Mouse (Mus musculus): Measurements from ENCODE around the gene 0610037L13Rik. TPM values are rescaled to one million over a fixed set of nuclear protein-coding genes. Genes with fewer than 3 reads are reported as not detected.

The 0610037L13Rik gene
- polyA plus RNA-seq, 1 experiment from 2014 or later = 59.0 TPM

DNA sequence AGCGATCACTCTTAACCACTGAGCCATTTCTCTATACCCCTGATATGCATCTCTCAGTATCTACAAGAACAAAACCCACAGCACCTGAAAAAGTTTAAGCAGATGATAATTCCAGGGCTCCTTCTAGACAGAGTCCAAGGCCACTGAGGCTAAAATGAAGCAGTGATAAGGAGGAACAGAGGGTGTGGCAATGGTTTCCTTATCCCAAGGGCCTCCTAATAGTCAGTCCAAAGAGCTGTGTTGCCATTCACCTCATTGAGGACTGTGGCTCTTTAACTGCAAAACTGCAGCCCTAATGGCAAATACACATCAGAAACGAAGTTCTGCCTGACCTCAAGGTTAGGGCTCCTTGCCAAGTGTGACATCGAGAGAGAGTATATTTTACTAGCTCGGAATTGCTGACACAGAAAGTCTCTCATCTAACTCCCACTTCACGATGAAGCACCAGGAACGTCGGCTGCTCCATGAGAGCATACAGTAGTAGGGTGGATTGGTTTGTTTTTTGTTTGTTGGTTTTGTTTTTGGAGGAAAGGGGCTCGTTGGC is 31.6 kb downstream of the 0610037L13Rik start:
- no peak for ATAC-seq
- peaks cover 47% of the 10 kb centered on the region for H3K4me1 ChIP-seq
- 67% methylated on average over 8 of the region's 8 CpGs for WGBS (ENCODE audit: insufficient replicate concordance)
- H3K36me3 ChIP-seq = peaks cover 7% of the 10 kb centered on the region; the same call in 1 of the 2 replicates
- H3K9ac ChIP-seq = 0 out of 2 replicates have a peak overlapping the region, but pooled peaks have one; percentile 12
- peak overlapping the region; percentile 90 for H3K4me2 ChIP-seq
- peak overlapping the region; percentile 78 for H3K4me3 ChIP-seq
- no peaks in the 10 kb centered on the region for H3K27me3 ChIP-seq (replicated peaks)
- peak overlapping the region; percentile 87 for H3K27ac ChIP-seq
- no peaks in the 10 kb centered on the region for H3K9me3 ChIP-seq (replicated peaks)

GRCm38 (mm10) chr4:107921952-107922351 is 32.3 kb downstream of the 0610037L13Rik start:
- peak overlapping the region; percentile 78 for H3K4me3 ChIP-seq
- H3K27me3 ChIP-seq (replicated peaks) = no peaks in the 10 kb centered on the region
- H3K27ac ChIP-seq = peak overlapping the region; percentile 87
- peak overlapping the region; percentile 87 for H3K9ac ChIP-seq
- H3K36me3 ChIP-seq = peaks cover 7% of the 10 kb centered on the region; the same call in 1 of the 2 replicates
- WGBS (ENCODE audit: insufficient replicate concordance) = 27% methylated on average over 4 of the region's 4 CpGs
- peak overlapping the region; percentile 90 for H3K4me2 ChIP-seq
- ATAC-seq = peak; percentile 60
- peaks cover 47% of the 10 kb centered on the region for H3K4me1 ChIP-seq
- H3K9me3 ChIP-seq (replicated peaks) = no peaks in the 10 kb centered on the region

DNA sequence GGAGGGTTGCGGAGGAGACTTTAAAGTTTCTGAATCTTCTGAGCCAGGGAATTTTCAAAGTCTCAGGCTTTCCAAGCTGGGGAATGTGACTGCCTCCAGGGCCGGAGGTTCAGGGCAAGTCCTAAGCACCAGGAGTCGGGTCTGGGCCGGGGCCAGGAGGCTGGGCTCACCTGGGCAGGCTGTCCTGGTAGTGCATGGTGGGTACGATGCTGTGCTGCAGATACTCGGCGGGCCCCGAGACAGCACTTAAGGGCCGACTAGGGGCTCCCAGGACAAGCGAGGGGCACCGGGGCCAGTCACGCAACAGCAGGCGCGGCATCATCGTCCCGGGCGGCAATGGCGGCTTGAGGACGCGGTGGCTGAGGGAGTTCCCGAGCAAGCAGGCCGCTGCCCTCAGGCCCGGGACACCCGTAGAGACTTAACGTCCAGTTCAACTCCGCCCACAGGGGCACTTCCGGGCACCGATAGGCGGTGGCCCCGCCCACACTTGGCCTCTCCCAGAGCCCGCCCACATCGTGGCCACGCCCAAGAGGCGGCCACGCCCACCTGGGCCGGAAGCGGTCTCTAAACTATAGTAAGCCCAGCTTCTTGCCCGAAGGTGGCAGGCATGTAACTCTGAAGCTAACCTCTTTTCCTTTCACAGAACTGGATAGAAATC is 33.7 kb downstream of the 0610037L13Rik start, which contains the start of gene Cpt2:
Cpt2 (minus strand) TSS at position 466 of the 658 bp plus-strand sequence.
- Histone ChIP-seq H3K4me2 (peak within 1 kb of the TSS; percentile 90), H3K27me3 (replicated peaks) (no peaks in the 10 kb centered on the region), H3K9ac (peak within 1 kb of the TSS; percentile 87), H3K9me3 (replicated peaks) (no peaks in the 10 kb centered on the region), H3K4me1 (peaks cover 57% of the 10 kb centered on the region), H3K4me3 (peak within 1 kb of the TSS; percentile 78), H3K27ac (peak within 1 kb of the TSS; percentile 87), H3K36me3 (peaks cover 7% of the 10 kb centered on the region; the same call in 1 of the 2 replicates)
- 2% methylated on average over 38 of the region's 38 CpGs for WGBS (ENCODE audit: insufficient replicate concordance)
- ATAC-seq = peak; percentile 92

DNA sequence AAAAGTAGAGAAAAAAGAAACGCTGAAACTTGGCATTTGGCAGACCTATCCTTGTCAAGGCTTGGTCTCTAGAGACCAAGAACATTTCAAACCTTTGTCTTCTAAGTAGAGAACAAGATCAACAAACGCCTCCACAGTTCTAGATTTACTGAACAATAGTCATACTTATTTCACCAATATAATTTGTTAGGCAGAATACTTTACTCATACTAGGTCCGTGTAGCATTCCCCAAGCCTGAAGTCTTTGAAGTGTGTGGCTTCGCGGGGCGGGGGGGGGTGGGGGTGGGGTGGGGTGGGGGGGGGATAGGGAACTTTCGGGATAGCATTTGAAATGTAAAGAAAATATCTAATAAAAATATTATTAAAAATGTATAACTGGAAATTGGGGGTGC is 34.2 kb downstream of the 0610037L13Rik start:
- peak overlapping the region; percentile 90 for H3K4me2 ChIP-seq
- H3K4me1 ChIP-seq = peaks cover 62% of the 10 kb centered on the region
- peak overlapping the region; percentile 78 for H3K4me3 ChIP-seq
- H3K27ac ChIP-seq = peak overlapping the region; percentile 87
- no peaks in the 10 kb centered on the region for H3K9me3 ChIP-seq (replicated peaks)
- H3K9ac ChIP-seq = peak overlapping the region; percentile 87
- peaks cover 7% of the 10 kb centered on the region; the same call in 1 of the 2 replicates for H3K36me3 ChIP-seq
- no peaks in the 10 kb centered on the region for H3K27me3 ChIP-seq (replicated peaks)
- 40% methylated on average over 7 of the region's 7 CpGs for WGBS (ENCODE audit: insufficient replicate concordance)
- no peak for ATAC-seq

- Histone ChIP-seq H3K4me2 (peak overlapping the region; percentile 19; the same call in 1 of the 2 replicates), H3K36me3 (no peaks in the 10 kb centered on the region), H3K9ac (no peak overlapping the region), H3K27me3 (replicated peaks) (no peaks in the 10 kb centered on the region), H3K4me1 (peaks cover 29% of the 10 kb centered on the region), H3K9me3 (replicated peaks) (no peaks in the 10 kb centered on the region), H3K4me3 (no peak overlapping the region), H3K27ac (no peak overlapping the region)
- 31% methylated on average over 2 of the region's 2 CpGs for WGBS (ENCODE audit: insufficient replicate concordance)
- ATAC-seq = peak; percentile 61
These were observed 38.7 kb downstream of the 0610037L13Rik start for GRCm38 (mm10) chr4:107928269-107928668.

- H3K4me3 ChIP-seq = no peak overlapping the region
- no peaks in the 10 kb centered on the region for H3K36me3 ChIP-seq
- no peaks in the 10 kb centered on the region for H3K9me3 ChIP-seq (replicated peaks)
- peaks cover 30% of the 10 kb centered on the region for H3K4me1 ChIP-seq
- H3K4me2 ChIP-seq = peak overlapping the region; percentile 19; the same call in 1 of the 2 replicates
- H3K9ac ChIP-seq = no peak overlapping the region
- H3K27me3 ChIP-seq (replicated peaks) = no peaks in the 10 kb centered on the region
- no peak for ATAC-seq
- 55% methylated on average over 2 of the region's 2 CpGs for WGBS (ENCODE audit: insufficient replicate concordance)
- H3K27ac ChIP-seq = no peak overlapping the region
These were observed 39.1 kb downstream of the 0610037L13Rik start for GRCm38 (mm10) chr4:107928726-107929125.

GRCm38 (mm10) chr4:107931453-107931852 is 41.8 kb downstream of the 0610037L13Rik start:
- 64% methylated on average over 3 of the region's 3 CpGs for WGBS (ENCODE audit: insufficient replicate concordance)
- H3K4me1 ChIP-seq = peaks cover 26% of the 10 kb centered on the region
- no peak for ATAC-seq
- no peak overlapping the region for H3K9ac ChIP-seq
- H3K27me3 ChIP-seq (replicated peaks) = no peaks in the 10 kb centered on the region; the same call in 1 of the 2 replicates
- no peak overlapping the region for H3K4me2 ChIP-seq
- H3K9me3 ChIP-seq (replicated peaks) = no peaks in the 10 kb centered on the region
- no peak overlapping the region for H3K4me3 ChIP-seq
- H3K27ac ChIP-seq = no peak overlapping the region
- H3K36me3 ChIP-seq = no peaks in the 10 kb centered on the region

- Histone ChIP-seq H3K9me3 (replicated peaks) (no peaks in the 10 kb centered on the region), H3K27me3 (replicated peaks) (no peaks in the 10 kb centered on the region; the same call in 1 of the 2 replicates), H3K36me3 (no peaks in the 10 kb centered on the region), H3K4me3 (no peak overlapping the region), H3K4me1 (peaks cover 17% of the 10 kb centered on the region), H3K4me2 (no peak overlapping the region), H3K9ac (no peak overlapping the region), H3K27ac (no peak overlapping the region)
- no peak for ATAC-seq
- WGBS (ENCODE audit: insufficient replicate concordance) = 65% methylated on average over 8 of the region's 8 CpGs
These were observed 43.6 kb downstream of the 0610037L13Rik start for GRCm38 (mm10) chr4:107933239-107933638.

DNA sequence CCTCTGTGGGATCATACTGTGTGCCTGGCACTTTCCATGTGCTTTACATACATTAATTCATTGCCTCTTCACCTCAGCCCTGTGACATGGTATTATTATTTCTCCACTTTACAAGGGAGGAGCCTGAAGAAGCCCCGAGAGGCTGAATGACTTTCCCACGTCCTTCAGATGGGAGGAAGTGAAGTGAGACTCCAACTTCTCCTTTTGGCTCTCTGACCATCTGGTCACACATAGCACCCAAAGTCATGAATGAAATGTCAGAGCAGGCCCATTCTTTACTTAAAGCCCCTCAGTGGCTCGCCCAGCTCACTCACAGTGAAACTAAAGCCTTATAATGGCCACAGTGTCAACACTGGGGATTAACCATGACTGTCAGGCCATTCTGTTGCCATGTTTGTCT is 45.6 kb downstream of the 0610037L13Rik start:
- Histone ChIP-seq H3K9me3 (replicated peaks) (no peaks in the 10 kb centered on the region), H3K27me3 (replicated peaks) (peaks cover 4% of the 10 kb centered on the region; the same call in 1 of the 2 replicates), H3K27ac (no peak overlapping the region), H3K4me3 (no peak overlapping the region), H3K4me1 (peaks cover 9% of the 10 kb centered on the region), H3K9ac (no peak overlapping the region), H3K36me3 (no peaks in the 10 kb centered on the region), H3K4me2 (no peak overlapping the region)
- no peak for ATAC-seq
- WGBS (ENCODE audit: insufficient replicate concordance) = 33% methylated on average over 3 of the region's 3 CpGs

DNA sequence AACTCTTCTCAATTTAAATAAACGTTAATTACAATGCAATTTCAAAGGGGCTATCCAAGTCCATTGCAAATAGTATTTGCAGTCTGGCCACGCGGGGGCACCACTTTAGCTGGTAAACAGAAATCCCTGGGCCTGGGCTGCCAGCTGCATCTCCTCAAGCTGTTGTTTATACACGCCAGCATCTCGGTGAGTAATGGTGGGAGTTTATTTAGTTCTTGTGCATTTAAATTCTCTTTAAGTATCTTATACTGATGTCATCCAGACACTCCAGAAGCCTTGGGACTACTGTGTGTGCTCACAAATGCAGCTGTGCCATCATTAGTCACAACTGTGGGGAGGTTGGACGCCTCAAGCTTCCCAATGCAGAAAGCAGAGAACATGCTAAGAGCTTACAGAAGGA is 47.7 kb downstream of the 0610037L13Rik start:
- 23% methylated on average over 6 of the region's 6 CpGs for WGBS (ENCODE audit: insufficient replicate concordance)

GRCm38 (mm10) chr4:107938124-107938523 is 48.5 kb downstream of the 0610037L13Rik start:
- no peaks in the 10 kb centered on the region for H3K36me3 ChIP-seq
- H3K4me3 ChIP-seq = no peak overlapping the region
- 79% methylated on average over 2 of the region's 2 CpGs for WGBS (ENCODE audit: insufficient replicate concordance)
- no peak for ATAC-seq
- no peaks in the 10 kb centered on the region for H3K9me3 ChIP-seq (replicated peaks)
- H3K9ac ChIP-seq = no peak overlapping the region
- peaks cover 4% of the 10 kb centered on the region; the same call in 1 of the 2 replicates for H3K27me3 ChIP-seq (replicated peaks)
- H3K4me1 ChIP-seq = peaks cover 4% of the 10 kb centered on the region
- H3K4me2 ChIP-seq = no peak overlapping the region
- no peak overlapping the region for H3K27ac ChIP-seq

More for the DNA sequence above, 47.7 kb downstream of the 0610037L13Rik start:
- peaks cover 9% of the 10 kb centered on the region for H3K4me1 ChIP-seq
- H3K27ac ChIP-seq = no peak overlapping the region
- no peak overlapping the region for H3K4me2 ChIP-seq
- no peaks in the 10 kb centered on the region for H3K9me3 ChIP-seq (replicated peaks)
- peaks cover 4% of the 10 kb centered on the region; the same call in 1 of the 2 replicates for H3K27me3 ChIP-seq (replicated peaks)
- no peak overlapping the region for H3K9ac ChIP-seq
- no peak overlapping the region for H3K4me3 ChIP-seq
- no peaks in the 10 kb centered on the region for H3K36me3 ChIP-seq
- ATAC-seq = no peak

GRCm38 (mm10) chr4:107942741-107943140 is 53.1 kb downstream of the 0610037L13Rik start:
- Histone ChIP-seq H3K27ac (no peak overlapping the region), H3K9me3 (replicated peaks) (no peaks in the 10 kb centered on the region), H3K27me3 (replicated peaks) (peaks cover 4% of the 10 kb centered on the region; the same call in 1 of the 2 replicates), H3K4me2 (no peak overlapping the region), H3K9ac (no peak overlapping the region), H3K36me3 (no peaks in the 10 kb centered on the region), H3K4me1 (no peaks in the 10 kb centered on the region), H3K4me3 (no peak overlapping the region)
- WGBS (ENCODE audit: insufficient replicate concordance) = 78% methylated on average over 7 of the region's 7 CpGs
- ATAC-seq = no peak
